Mouse (Mus musculus) neural tube, embryonic 15.5 days (tissue): ENCODE measurements around the gene Snx10. TPM values are rescaled to one million over a fixed set of nuclear protein-coding genes. Genes with fewer than 3 reads are reported as not detected.

Experiments
- ATAC-seq: fragments of 200-750 bp; cut with Nextera tagmentation; 2 replicates; pipeline ENCODE4 v1.8.0; 2017; ENCODE audit warnings: mild to moderate bottlenecking, moderate TSS enrichment, moderate library complexity; ENCODE audit not compliant: low FRiP score
- H3K27ac ChIP-seq: fragments of 300-500 bp; sonication (generic); replicated peaks from 2 replicates; pipeline ENCODE4 v1.5.1; 2015; ENCODE audit warnings: mild to moderate bottlenecking, inconsistent platforms
- H3K27me3 ChIP-seq: fragments of 300-500 bp; sonication (generic); replicated peaks from 2 replicates; pipeline ENCODE4 v1.6.1; 2015; ENCODE audit warnings: inconsistent platforms
- H3K36me3 ChIP-seq: fragments of 300-500 bp; sonication (generic); 2 replicates; pipeline ENCODE4 v1.6.1; 2015; ENCODE audit warnings: inconsistent platforms
- H3K4me1 ChIP-seq: fragments of 300-500 bp; sonication (generic); 2 replicates; pipeline ENCODE4 v1.6.1; 2015; ENCODE audit warnings: inconsistent platforms
- H3K4me2 ChIP-seq: fragments of 300-500 bp; sonication (generic); 2 replicates; pipeline ENCODE4 v1.6.1; 2015; ENCODE audit warnings: inconsistent platforms, mild to moderate bottlenecking, moderate library complexity
- H3K4me3 ChIP-seq: fragments of 300-500 bp; sonication (generic); replicated peaks from 2 replicates; pipeline ENCODE4 v1.5.1; 2015; ENCODE audit warnings: mild to moderate bottlenecking, inconsistent platforms
- H3K9ac ChIP-seq: fragments of 300-500 bp; sonication (generic); replicated peaks from 2 replicates; pipeline ENCODE4 v1.6.1; 2015; ENCODE audit warnings: mild to moderate bottlenecking, inconsistent platforms
- H3K9me3 ChIP-seq: fragments of 300-500 bp; sonication (generic); replicated peaks from 2 replicates; pipeline ENCODE4 v1.6.1; 2016; ENCODE audit warnings: inconsistent platforms
- WGBS: fragments of 180-500 bp; shearing (Covaris S2); methylation state at CpG from one replicate; pipeline ENCODE4 v1.1.7; 2015; ENCODE audit warnings: mixed read lengths; 5-methylcytosine and 5-hydroxymethylcytosine counted together
- polyA plus RNA-seq: library from polyadenylated mRNA; unstranded; fragments of >200 nt; fragmentation: Nextera tagmentation; extraction: Ambion mirVana; gene quantifications from 2 replicates; pipeline ENCODE4 v1.2.1, GENCODE M21; 2015

The Snx10 gene
- polyA plus RNA-seq, 1 experiment from 2014 or later = 63.4 TPM

DNA sequence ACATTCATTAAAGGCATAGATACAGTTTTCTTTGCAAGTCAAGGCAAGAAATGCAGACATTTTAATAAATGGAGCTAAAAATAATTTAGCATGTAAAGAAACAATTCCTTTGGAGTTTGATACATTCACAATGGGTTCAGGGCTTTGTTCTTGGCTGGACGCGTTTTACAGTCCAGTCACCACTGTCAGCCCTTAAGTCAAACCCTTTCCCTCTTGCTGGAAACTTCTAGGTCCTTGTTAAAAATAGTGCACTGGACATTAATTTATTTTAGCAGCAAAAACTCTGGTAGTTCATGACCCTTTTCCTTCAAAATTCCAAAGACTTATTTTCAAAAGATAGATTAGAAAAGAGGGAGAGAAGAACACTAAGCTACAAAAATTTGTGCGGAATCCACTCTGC, 68.1 kb downstream of the Snx10 start:
- Histone ChIP-seq H3K4me3 (peak overlapping the region; percentile 48), H3K9ac (peak overlapping the region; percentile 66), H3K27ac (peak overlapping the region; percentile 92), H3K4me2 (peak overlapping the region; percentile 90), H3K4me1 (peaks cover 39% of the 10 kb centered on the region), H3K36me3 (no peaks in the 10 kb centered on the region), H3K9me3 (no peaks in the 10 kb centered on the region), H3K27me3 (no peaks in the 10 kb centered on the region)
- WGBS = 24% methylated on average over 3 of the region's 3 CpGs
- no peak for ATAC-seq

- Histone ChIP-seq H3K27ac (peak overlapping the region; percentile 92), H3K9ac (peak overlapping the region; percentile 66), H3K9me3 (no peaks in the 10 kb centered on the region), H3K4me3 (peak overlapping the region; percentile 48), H3K4me2 (peak overlapping the region; percentile 90), H3K36me3 (no peaks in the 10 kb centered on the region), H3K4me1 (peaks cover 36% of the 10 kb centered on the region), H3K27me3 (no peaks in the 10 kb centered on the region)
- ATAC-seq = peak; percentile 97
- 1% methylated on average over 45 of the region's 45 CpGs for WGBS
Measured at GRCm38 (mm10) chr6:51592356-51593115, 68.8 kb downstream of the Snx10 start.

DNA sequence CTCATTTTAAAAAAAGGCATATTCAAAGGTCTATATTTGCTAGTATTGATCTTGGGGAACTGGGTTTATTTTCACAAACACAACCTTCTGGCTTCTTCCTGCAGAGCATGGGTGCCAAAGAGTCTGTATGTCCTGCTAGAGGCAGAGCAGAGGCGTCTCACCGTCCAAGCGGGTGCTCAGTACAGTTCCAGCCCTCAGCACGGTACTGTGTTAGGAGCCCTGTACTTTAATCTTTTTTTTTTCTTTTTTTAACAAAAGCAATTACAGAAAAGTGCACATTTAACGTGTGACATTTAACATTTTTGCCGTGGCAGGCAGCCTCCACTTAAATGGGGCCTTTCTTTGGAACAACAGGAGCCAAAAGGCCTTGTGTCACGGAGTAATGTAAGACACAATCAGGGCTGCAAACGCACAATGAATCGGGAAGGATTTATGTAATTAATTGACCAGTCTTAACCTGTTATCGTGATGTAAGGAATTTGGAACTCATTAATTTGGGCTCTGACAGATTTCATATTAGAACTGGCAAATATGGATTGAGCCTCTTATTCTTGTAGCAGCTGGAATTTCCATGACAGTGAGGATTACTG, 69.8 kb downstream of the Snx10 start:
- no peaks in the 10 kb centered on the region for H3K9me3 ChIP-seq

GRCm38 (mm10) chr6:51594516-51594915, 70.8 kb downstream of the Snx10 start:
- H3K4me1 ChIP-seq = peaks cover 36% of the 10 kb centered on the region
- WGBS = 58% methylated on average over 4 of the region's 4 CpGs
- no peak overlapping the region for H3K9ac ChIP-seq
- no peak overlapping the region for H3K4me2 ChIP-seq
- H3K36me3 ChIP-seq = no peaks in the 10 kb centered on the region
- no peak overlapping the region for H3K4me3 ChIP-seq
- ATAC-seq = no peak
- no peaks in the 10 kb centered on the region for H3K9me3 ChIP-seq
- H3K27me3 ChIP-seq = no peaks in the 10 kb centered on the region
- no peak overlapping the region for H3K27ac ChIP-seq

More for the DNA sequence above, 69.8 kb downstream of the Snx10 start:
- Histone ChIP-seq H3K9ac (peak overlapping the region; percentile 66; the same call in 1 of the 2 replicates), H3K4me2 (peak overlapping the region; percentile 90), H3K27me3 (no peaks in the 10 kb centered on the region), H3K4me3 (no peak overlapping the region), H3K27ac (peak overlapping the region; percentile 92), H3K36me3 (no peaks in the 10 kb centered on the region), H3K4me1 (peaks cover 36% of the 10 kb centered on the region)
- no peak for ATAC-seq
- 27% methylated on average over 10 of the region's 10 CpGs for WGBS

- no peak overlapping the region for H3K4me3 ChIP-seq
- H3K27me3 ChIP-seq = no peaks in the 10 kb centered on the region
- H3K27ac ChIP-seq = no peak overlapping the region
- peaks cover 23% of the 10 kb centered on the region for H3K4me1 ChIP-seq
- H3K4me2 ChIP-seq = no peak overlapping the region
- H3K9me3 ChIP-seq = no peaks in the 10 kb centered on the region
- WGBS = 75% methylated on average over 7 of the region's 7 CpGs
- H3K36me3 ChIP-seq = no peaks in the 10 kb centered on the region
- ATAC-seq = no peak
- H3K9ac ChIP-seq = no peak overlapping the region
Measured at GRCm38 (mm10) chr6:51598058-51598457, 74.4 kb downstream of the Snx10 start.

DNA sequence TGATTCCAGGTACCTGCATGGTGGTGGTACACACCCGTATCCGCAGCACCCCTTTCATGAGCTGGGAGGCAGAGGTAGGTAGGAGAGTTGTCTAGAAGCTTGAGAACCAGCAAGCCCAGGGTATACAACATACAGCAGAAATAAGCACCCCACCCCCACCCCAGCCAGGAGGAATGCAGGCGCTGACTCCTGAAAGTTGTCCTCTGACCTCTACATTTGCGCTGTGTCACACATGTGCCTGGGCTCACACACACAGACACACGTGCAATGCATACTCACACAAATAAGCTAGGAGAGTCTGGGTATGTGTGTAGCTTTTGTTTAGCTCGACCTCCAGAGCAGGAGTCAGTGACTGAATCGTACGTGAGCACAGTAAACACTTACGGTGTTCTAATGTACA, 76.7 kb downstream of the Snx10 start:
- 83% methylated on average over 9 of the region's 9 CpGs for WGBS
- Histone ChIP-seq H3K27ac (no peak overlapping the region), H3K4me1 (peaks cover 9% of the 10 kb centered on the region; the same call in 1 of the 2 replicates), H3K4me2 (no peak overlapping the region), H3K4me3 (no peak overlapping the region), H3K27me3 (no peaks in the 10 kb centered on the region), H3K9ac (no peak overlapping the region), H3K36me3 (no peaks in the 10 kb centered on the region), H3K9me3 (no peaks in the 10 kb centered on the region)
- ATAC-seq = no peak

GRCm38 (mm10) chr6:51602341-51602740, 78.6 kb downstream of the Snx10 start:
- H3K27ac ChIP-seq = no peak overlapping the region
- 0 out of 2 replicates have a peak, but pooled peaks cover 5% of the 10 kb centered on the region for H3K4me1 ChIP-seq
- no peaks in the 10 kb centered on the region for H3K9me3 ChIP-seq
- H3K36me3 ChIP-seq = no peaks in the 10 kb centered on the region
- H3K4me2 ChIP-seq = no peak overlapping the region
- no peak overlapping the region for H3K4me3 ChIP-seq
- ATAC-seq = no peak
- WGBS = 74% methylated on average over 1 of the region's 1 CpGs
- no peak overlapping the region for H3K9ac ChIP-seq
- H3K27me3 ChIP-seq = 0 out of 2 replicates have a peak, but pooled peaks cover 3% of the 10 kb centered on the region

DNA sequence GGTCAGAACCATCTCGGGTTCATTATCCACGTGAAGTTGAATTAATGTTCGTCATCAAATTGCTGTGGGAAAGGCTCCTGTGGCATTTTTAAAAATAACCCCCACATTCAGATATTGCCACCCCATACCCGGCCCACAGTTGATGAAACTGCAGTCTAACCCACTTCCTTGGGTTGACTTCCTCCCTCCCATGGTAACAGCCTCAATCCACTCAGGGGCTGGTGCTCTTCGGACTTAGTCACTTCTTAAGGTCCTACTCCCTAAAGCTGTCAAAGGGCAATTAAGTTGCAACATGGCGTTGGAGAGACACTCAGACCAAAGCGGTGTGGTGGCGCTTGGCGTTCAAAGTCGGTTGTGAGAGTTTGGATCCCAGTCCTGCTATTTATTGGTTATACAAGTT, 80.0 kb downstream of the Snx10 start:
- WGBS = 88% methylated on average over 10 of the region's 10 CpGs
- H3K4me3 ChIP-seq = no peak overlapping the region
- 0 out of 2 replicates have a peak, but pooled peaks cover 3% of the 10 kb centered on the region for H3K27me3 ChIP-seq
- no peaks in the 10 kb centered on the region for H3K36me3 ChIP-seq
- H3K9me3 ChIP-seq = no peaks in the 10 kb centered on the region
- no peak for ATAC-seq
- 0 out of 2 replicates have a peak, but pooled peaks cover 5% of the 10 kb centered on the region for H3K4me1 ChIP-seq
- H3K4me2 ChIP-seq = no peak overlapping the region
- H3K27ac ChIP-seq = no peak overlapping the region
- no peak overlapping the region for H3K9ac ChIP-seq

- WGBS = 66% methylated on average over 4 of the region's 4 CpGs
- Histone ChIP-seq H3K9ac (no peak overlapping the region), H3K36me3 (no peaks in the 10 kb centered on the region), H3K27ac (no peak overlapping the region), H3K4me3 (no peak overlapping the region), H3K9me3 (no peaks in the 10 kb centered on the region), H3K27me3 (0 out of 2 replicates have a peak, but pooled peaks cover 3% of the 10 kb centered on the region), H3K4me1 (0 out of 2 replicates have a peak, but pooled peaks cover 5% of the 10 kb centered on the region), H3K4me2 (no peak overlapping the region)
- no peak for ATAC-seq
Measured at GRCm38 (mm10) chr6:51606245-51606644, 82.5 kb downstream of the Snx10 start.

DNA sequence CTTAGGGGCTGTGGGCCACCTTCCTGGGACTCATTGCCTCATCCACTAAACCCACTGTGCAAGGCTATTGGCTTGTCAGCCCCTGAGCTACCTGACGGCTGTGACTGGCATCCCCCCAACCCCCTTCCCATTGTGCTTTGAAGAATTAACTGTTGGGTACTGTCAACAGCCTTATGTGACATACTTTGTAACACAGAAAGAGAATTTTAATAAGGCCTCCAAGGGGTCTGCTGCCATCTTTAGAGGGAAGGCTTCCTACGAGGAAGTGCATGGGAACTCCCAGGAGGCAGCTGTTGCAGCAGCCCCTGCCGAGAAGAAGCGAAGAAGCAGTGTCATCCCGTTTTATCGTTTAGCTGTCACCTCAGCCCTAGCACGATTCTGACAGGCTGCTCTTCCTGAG, 83.1 kb downstream of the Snx10 start:
- Histone ChIP-seq H3K9ac (no peak overlapping the region), H3K27me3 (0 out of 2 replicates have a peak, but pooled peaks cover 3% of the 10 kb centered on the region), H3K4me1 (0 out of 2 replicates have a peak, but pooled peaks cover 5% of the 10 kb centered on the region), H3K9me3 (no peaks in the 10 kb centered on the region), H3K4me3 (no peak overlapping the region), H3K27ac (no peak overlapping the region), H3K36me3 (no peaks in the 10 kb centered on the region), H3K4me2 (no peak overlapping the region)
- WGBS = 31% methylated on average over 7 of the region's 7 CpGs
- ATAC-seq = no peak

GRCm38 (mm10) chr6:51611621-51612020, 87.9 kb downstream of the Snx10 start:
- H3K4me2 ChIP-seq = no peak overlapping the region
- H3K9ac ChIP-seq = no peak overlapping the region
- peaks cover 20% of the 10 kb centered on the region for H3K4me1 ChIP-seq
- H3K36me3 ChIP-seq = no peaks in the 10 kb centered on the region
- no peak overlapping the region for H3K4me3 ChIP-seq
- no peak for ATAC-seq
- H3K27ac ChIP-seq = peak overlapping the region; percentile 80; the same call in 1 of the 2 replicates
- no peaks in the 10 kb centered on the region for H3K9me3 ChIP-seq
- WGBS = 85% methylated on average over 4 of the region's 4 CpGs
- H3K27me3 ChIP-seq = 0 out of 2 replicates have a peak, but pooled peaks cover 3% of the 10 kb centered on the region
